Mouse (Mus musculus): Measurements from ENCODE around the gene Mctp2. TPM values are rescaled to one million over a fixed set of nuclear protein-coding genes. Genes with fewer than 3 reads are reported as not detected.

Mctp2 gene
- 1.4 and 1.7 TPM in 2 replicates for polyA plus RNA-seq (2015; fragmentation: Nextera tagmentation; extraction: Ambion mirVana)

- Histone ChIP-seq H3K27me3 (ENCODE audit: insufficient read depth, low read length) (no peaks in the 10 kb centered on the region), H3K4me3 (ENCODE audit: low read depth, low read length) (peak within 1 kb of the TSS; percentile 62), H3K36me3 (replicated peaks; ENCODE audit: insufficient read depth, low read length) (no peaks in the 10 kb centered on the region), H3K9me3 (ENCODE audit: low read length) (no peaks in the 10 kb centered on the region), H3K4me2 (ENCODE audit: low read depth, low read length) (peak within 1 kb of the TSS; percentile 83), H3K4me1 (ENCODE audit: insufficient read depth) (peaks cover 12% of the 10 kb centered on the region; the same call in 1 of the 2 replicates), H3K9ac (replicated peaks) (peak within 1 kb of the TSS; percentile 63), H3K27ac (ENCODE audit: low read depth) (peak within 1 kb of the TSS; percentile 57)
- DNase-seq (peak; percentile 79), ATAC-seq (peak; percentile 95)
- WGBS (ENCODE audit: insufficient replicate concordance) = under 1% methylated on average over 28 of the region's 28 CpGs
- TF ChIP-seq EP300 (IDR thresholded peaks at IDR 0.05; ENCODE audit: low read depth) = no peak
- no peak for TF ChIP-seq CTCF (IDR thresholded peaks at IDR 0.05; ENCODE audit: low read depth)
Measured at GRCm38 (mm10) chr7:72306382-72306841, at the start of gene Mctp2. TSS of gene Mctp2 (minus strand) at chr7:72306608.

- Histone ChIP-seq H3K27ac (ENCODE audit: low read depth) (no peak overlapping the region), H3K36me3 (replicated peaks; ENCODE audit: insufficient read depth, low read length) (no peaks in the 10 kb centered on the region), H3K9me3 (ENCODE audit: low read length) (no peaks in the 10 kb centered on the region), H3K4me3 (ENCODE audit: low read depth, low read length) (no peak overlapping the region), H3K4me1 (ENCODE audit: insufficient read depth) (no peaks in the 10 kb centered on the region; the same call in 1 of the 2 replicates), H3K4me2 (ENCODE audit: low read depth, low read length) (no peak overlapping the region), H3K9ac (replicated peaks) (no peak overlapping the region), H3K27me3 (ENCODE audit: insufficient read depth, low read length) (no peaks in the 10 kb centered on the region)
- ATAC-seq (no peak), DNase-seq (no peak)
- TF ChIP-seq CTCF (IDR thresholded peaks at IDR 0.05; ENCODE audit: low read depth) (no peak), EP300 (IDR thresholded peaks at IDR 0.05; ENCODE audit: low read depth) (no peak)
Measured at GRCm38 (mm10) chr7:72345901-72346300, 39.5 kb upstream of the Mctp2 start.

GRCm38 (mm10) chr7:72343751-72344150, 37.3 kb upstream of the Mctp2 start:
- Histone ChIP-seq H3K27me3 (ENCODE audit: insufficient read depth, low read length) (no peaks in the 10 kb centered on the region), H3K36me3 (replicated peaks; ENCODE audit: insufficient read depth, low read length) (no peaks in the 10 kb centered on the region), H3K4me1 (ENCODE audit: insufficient read depth) (no peaks in the 10 kb centered on the region; the same call in 1 of the 2 replicates), H3K27ac (ENCODE audit: low read depth) (no peak overlapping the region), H3K4me2 (ENCODE audit: low read depth, low read length) (no peak overlapping the region), H3K4me3 (ENCODE audit: low read depth, low read length) (no peak overlapping the region), H3K9me3 (ENCODE audit: low read length) (no peaks in the 10 kb centered on the region), H3K9ac (replicated peaks) (no peak overlapping the region)
- ATAC-seq (no peak), DNase-seq (no peak)
- TF ChIP-seq CTCF (IDR thresholded peaks at IDR 0.05; ENCODE audit: low read depth) = peak; percentile 53
- TF ChIP-seq EP300 (IDR thresholded peaks at IDR 0.05; ENCODE audit: low read depth) = no peak
- WGBS (ENCODE audit: insufficient replicate concordance) = 85% methylated on average over 2 of the region's 2 CpGs

- no peaks in the 10 kb centered on the region for H3K27me3 ChIP-seq (ENCODE audit: insufficient read depth, low read length)
- H3K27ac ChIP-seq (ENCODE audit: low read depth) = no peak overlapping the region
- H3K4me1 ChIP-seq (ENCODE audit: insufficient read depth) = no peaks in the 10 kb centered on the region; the same call in 1 of the 2 replicates
- no peaks in the 10 kb centered on the region for H3K36me3 ChIP-seq (replicated peaks; ENCODE audit: insufficient read depth, low read length)
- ATAC-seq = no peak
- H3K4me3 ChIP-seq (ENCODE audit: low read depth, low read length) = no peak overlapping the region
- no peak for TF ChIP-seq EP300 (IDR thresholded peaks at IDR 0.05; ENCODE audit: low read depth)
- peak; percentile 46 for TF ChIP-seq CTCF (IDR thresholded peaks at IDR 0.05; ENCODE audit: low read depth)
- no peak for DNase-seq
- H3K9ac ChIP-seq (replicated peaks) = no peak overlapping the region
- H3K4me2 ChIP-seq (ENCODE audit: low read depth, low read length) = no peak overlapping the region
- no peaks in the 10 kb centered on the region for H3K9me3 ChIP-seq (ENCODE audit: low read length)
- 52% methylated on average over 2 of the region's 2 CpGs for WGBS (ENCODE audit: insufficient replicate concordance)
Measured at GRCm38 (mm10) chr7:72342822-72343221, 36.4 kb upstream of the Mctp2 start.

GRCm38 (mm10) chr7:72325961-72326360, 19.6 kb upstream of the Mctp2 start:
- Histone ChIP-seq H3K4me3 (ENCODE audit: low read depth, low read length) (no peak overlapping the region), H3K4me2 (ENCODE audit: low read depth, low read length) (no peak overlapping the region), H3K27ac (ENCODE audit: low read depth) (no peak overlapping the region), H3K9ac (replicated peaks) (no peak overlapping the region), H3K27me3 (ENCODE audit: insufficient read depth, low read length) (no peaks in the 10 kb centered on the region), H3K9me3 (ENCODE audit: low read length) (no peaks in the 10 kb centered on the region), H3K36me3 (replicated peaks; ENCODE audit: insufficient read depth, low read length) (no peaks in the 10 kb centered on the region), H3K4me1 (ENCODE audit: insufficient read depth) (no peaks in the 10 kb centered on the region)
- WGBS (ENCODE audit: insufficient replicate concordance) = 47% methylated on average over 5 of the region's 5 CpGs
- no peak for DNase-seq
- no peak for TF ChIP-seq CTCF (IDR thresholded peaks at IDR 0.05; ENCODE audit: low read depth)
- TF ChIP-seq EP300 (IDR thresholded peaks at IDR 0.05; ENCODE audit: low read depth) = no peak
- ATAC-seq = no peak

- TF ChIP-seq EP300 (IDR thresholded peaks at IDR 0.05; ENCODE audit: low read depth) (no peak), CTCF (IDR thresholded peaks at IDR 0.05; ENCODE audit: low read depth) (no peak)
- no peak overlapping the region for H3K27ac ChIP-seq (ENCODE audit: low read depth)
- 63% methylated on average over 4 of the region's 4 CpGs for WGBS (ENCODE audit: insufficient replicate concordance)
- no peak overlapping the region for H3K9ac ChIP-seq (replicated peaks)
- H3K27me3 ChIP-seq (ENCODE audit: insufficient read depth, low read length) = no peaks in the 10 kb centered on the region
- ATAC-seq (no peak), DNase-seq (no peak)
- no peak overlapping the region for H3K4me2 ChIP-seq (ENCODE audit: low read depth, low read length)
- no peaks in the 10 kb centered on the region for H3K9me3 ChIP-seq (ENCODE audit: low read length)
- no peaks in the 10 kb centered on the region for H3K36me3 ChIP-seq (replicated peaks; ENCODE audit: insufficient read depth, low read length)
- no peak overlapping the region for H3K4me3 ChIP-seq (ENCODE audit: low read depth, low read length)
- no peaks in the 10 kb centered on the region for H3K4me1 ChIP-seq (ENCODE audit: insufficient read depth)
Measured at GRCm38 (mm10) chr7:72320906-72321305, 14.5 kb upstream of the Mctp2 start.

GRCm38 (mm10) chr7:72320441-72320840, 14.0 kb upstream of the Mctp2 start:
- H3K36me3 ChIP-seq (replicated peaks; ENCODE audit: insufficient read depth, low read length) = no peaks in the 10 kb centered on the region
- no peak for DNase-seq
- H3K9ac ChIP-seq (replicated peaks) = no peak overlapping the region
- H3K4me1 ChIP-seq (ENCODE audit: insufficient read depth) = no peaks in the 10 kb centered on the region
- H3K4me2 ChIP-seq (ENCODE audit: low read depth, low read length) = no peak overlapping the region
- TF ChIP-seq CTCF (IDR thresholded peaks at IDR 0.05; ENCODE audit: low read depth) (no peak), EP300 (IDR thresholded peaks at IDR 0.05; ENCODE audit: low read depth) (no peak)
- no peaks in the 10 kb centered on the region for H3K27me3 ChIP-seq (ENCODE audit: insufficient read depth, low read length)
- no peaks in the 10 kb centered on the region for H3K9me3 ChIP-seq (ENCODE audit: low read length)
- no peak overlapping the region for H3K27ac ChIP-seq (ENCODE audit: low read depth)
- ATAC-seq = no peak
- no peak overlapping the region for H3K4me3 ChIP-seq (ENCODE audit: low read depth, low read length)
- WGBS (ENCODE audit: insufficient replicate concordance) = 82% methylated on average over 4 of the region's 4 CpGs
